Mouse (Mus musculus) hindbrain, embryonic 11.5 days (tissue): ENCODE measurements around the gene Igfbpl1. TPM values are rescaled to one million over a fixed set of nuclear protein-coding genes. Genes with fewer than 3 reads are reported as not detected.

Experiments
- ATAC-seq: fragments of 200-750 bp; cut with Nextera tagmentation; 2 replicates; pipeline ENCODE4 v1.8.0; 2017; ENCODE audit warnings: mild to moderate bottlenecking, moderate TSS enrichment, moderate library complexity; ENCODE audit not compliant: low FRiP score
- DNase-seq: peaks from one replicate; pipeline ENCODE4 v3.0.0-alpha.2; 2015; ENCODE audit warnings: low spot score
- H3K27ac ChIP-seq: fragments of 300-500 bp; sonication (generic); 2 replicates; pipeline ENCODE4 v1.5.1; 2014; ENCODE audit warnings: mild to moderate bottlenecking, low read depth, low read length
- H3K27me3 ChIP-seq: fragments of 300-500 bp; sonication (generic); 2 replicates; pipeline ENCODE4 v1.6.1; 2014; ENCODE audit warnings: mild to moderate bottlenecking, low read length, moderate library complexity, mixed read lengths; ENCODE audit not compliant: control insufficient read depth, insufficient read depth
- H3K36me3 ChIP-seq: fragments of 300-500 bp; sonication (generic); 2 replicates; pipeline ENCODE4 v1.6.1; 2014; ENCODE audit warnings: mild to moderate bottlenecking, low read length, moderate library complexity, mixed read lengths; ENCODE audit not compliant: control insufficient read depth, insufficient read depth
- H3K4me1 ChIP-seq: fragments of 300-500 bp; sonication (generic); replicated peaks from 2 replicates; pipeline ENCODE4 v1.6.1; 2014; ENCODE audit warnings: low read length, mixed read lengths; ENCODE audit not compliant: control insufficient read depth, insufficient read depth
- H3K4me2 ChIP-seq: fragments of 300-500 bp; sonication (generic); replicated peaks from 2 replicates; pipeline ENCODE4 v1.6.1; 2014; ENCODE audit warnings: mild to moderate bottlenecking, low read depth, low read length
- H3K4me3 ChIP-seq: fragments of 300-500 bp; sonication (generic); 2 replicates; pipeline ENCODE4 v1.5.1; 2014; ENCODE audit warnings: low read depth, low read length
- H3K9ac ChIP-seq: fragments of 300-500 bp; sonication (generic); 2 replicates; pipeline ENCODE4 v1.6.1; 2014; ENCODE audit warnings: low read depth, low read length
- H3K9me3 ChIP-seq: fragments of 300-500 bp; sonication (generic); 2 replicates; pipeline ENCODE4 v1.6.1; 2016; ENCODE audit warnings: low read length; ENCODE audit not compliant: control insufficient read depth
- WGBS: fragments of 180-500 bp; shearing (Covaris S2); extraction: QIAGEN DNeasy Blood & Tissue Kit; methylation state at CpG from one replicate; pipeline ENCODE4 v1.1.7; 2014; 5-methylcytosine and 5-hydroxymethylcytosine counted together
- polyA plus RNA-seq: library from polyadenylated mRNA; unstranded; fragments of >200 nt; fragmentation: Nextera tagmentation; extraction: Ambion mirVana; gene quantifications from 2 replicates; pipeline ENCODE4 v1.2.1, GENCODE M21; 2014

Igfbpl1 gene
- polyA plus RNA-seq, 1 experiment from 2014 or later: 71.4 TPM

DNA sequence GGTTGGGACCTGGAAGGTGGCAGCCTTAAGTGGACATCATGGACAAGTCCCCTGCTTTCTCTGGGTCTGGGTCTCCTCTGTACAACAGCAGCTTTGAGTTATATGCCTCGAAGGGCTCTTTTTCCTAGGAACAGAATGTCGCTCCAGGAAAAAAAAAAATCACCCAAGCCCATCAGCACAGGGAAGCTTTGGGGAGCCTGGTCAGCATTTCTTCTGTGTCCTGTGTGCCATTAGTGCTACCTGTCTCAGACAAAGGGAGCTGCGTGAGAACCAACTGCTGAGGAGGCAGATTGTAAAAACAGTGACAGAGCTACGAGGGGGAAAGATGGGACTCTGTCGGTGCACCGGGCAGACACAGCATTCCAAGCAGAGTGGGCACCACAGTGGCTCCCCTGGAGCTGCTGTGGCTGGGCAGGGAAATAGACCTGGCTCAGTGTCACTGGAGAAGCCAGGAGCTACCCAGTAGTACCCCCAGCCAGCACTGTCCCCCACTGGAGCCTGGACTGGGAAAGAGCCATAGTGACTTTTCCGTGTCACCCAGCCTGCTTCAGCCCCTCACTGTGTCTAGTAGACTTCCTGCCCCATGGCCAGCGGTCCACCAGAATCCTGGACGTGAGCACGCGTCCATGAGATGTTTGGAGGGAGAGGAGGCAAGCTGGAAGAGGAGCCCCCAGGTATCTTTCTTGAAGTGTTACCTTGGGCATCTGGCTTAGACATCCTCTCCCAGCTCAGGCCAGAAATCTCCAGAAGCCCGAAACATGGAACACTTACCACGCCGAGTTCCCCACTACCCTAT is 1.8 kb downstream of the Igfbpl1 start:
- Histone ChIP-seq H3K27ac (peak overlapping the region; percentile 93), H3K36me3 (no peaks in the 10 kb centered on the region), H3K9ac (peak overlapping the region; percentile 64), H3K4me2 (peak overlapping the region; percentile 34), H3K9me3 (no peaks in the 10 kb centered on the region), H3K27me3 (peaks cover 28% of the 10 kb centered on the region), H3K4me3 (peak overlapping the region; percentile 59), H3K4me1 (peaks cover 14% of the 10 kb centered on the region)
- 27% methylated on average over 14 of the region's 14 CpGs for WGBS
- DNase-seq: peak; percentile 40
- no peak for ATAC-seq

DNA sequence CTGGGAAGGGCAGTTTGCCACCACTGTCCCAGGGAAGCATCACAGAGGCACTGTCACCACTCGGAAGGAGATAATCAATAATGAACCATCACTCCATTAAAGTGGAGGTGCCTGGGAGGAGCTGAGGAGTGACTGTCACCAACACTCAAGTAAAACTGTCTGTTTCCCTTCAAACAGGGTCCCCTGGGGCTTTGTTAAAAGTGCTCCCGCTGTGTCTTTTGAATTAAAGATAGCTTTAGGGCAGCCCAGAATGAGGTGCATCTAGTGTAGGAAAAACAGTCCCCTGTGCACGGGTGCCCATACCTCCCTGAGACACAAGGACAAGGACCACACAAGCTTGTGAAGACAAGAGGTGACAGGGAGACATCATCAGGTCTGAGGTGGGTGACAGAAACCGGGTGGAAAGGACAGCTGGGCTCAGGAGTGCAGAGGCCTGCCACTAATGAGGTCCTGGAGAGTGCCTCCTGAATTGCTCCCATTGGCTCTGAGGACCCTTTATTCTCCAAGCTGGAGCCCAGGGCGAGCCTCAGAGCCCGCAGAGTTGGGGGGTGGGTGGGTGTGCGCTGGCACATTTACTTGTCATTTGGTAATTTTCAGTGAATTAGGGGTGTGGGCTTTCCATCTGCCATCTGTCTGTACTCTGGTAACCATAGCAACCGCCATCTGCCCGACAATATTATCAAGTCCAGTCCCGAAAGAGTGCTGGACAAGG is 2.5 kb downstream of the Igfbpl1 start:
- Histone ChIP-seq H3K4me3 (peak overlapping the region; percentile 59; the same call in 1 of the 2 replicates), H3K4me1 (peaks cover 13% of the 10 kb centered on the region), H3K27me3 (peaks cover 28% of the 10 kb centered on the region), H3K36me3 (no peaks in the 10 kb centered on the region), H3K9me3 (no peaks in the 10 kb centered on the region), H3K4me2 (peak overlapping the region; percentile 34), H3K9ac (peak overlapping the region; percentile 53; the same call in 1 of the 2 replicates), H3K27ac (peak overlapping the region; percentile 93)
- DNase-seq (peak; percentile 71), ATAC-seq (peak; percentile 64)
- 4% methylated on average over 10 of the region's 10 CpGs for WGBS

DNA sequence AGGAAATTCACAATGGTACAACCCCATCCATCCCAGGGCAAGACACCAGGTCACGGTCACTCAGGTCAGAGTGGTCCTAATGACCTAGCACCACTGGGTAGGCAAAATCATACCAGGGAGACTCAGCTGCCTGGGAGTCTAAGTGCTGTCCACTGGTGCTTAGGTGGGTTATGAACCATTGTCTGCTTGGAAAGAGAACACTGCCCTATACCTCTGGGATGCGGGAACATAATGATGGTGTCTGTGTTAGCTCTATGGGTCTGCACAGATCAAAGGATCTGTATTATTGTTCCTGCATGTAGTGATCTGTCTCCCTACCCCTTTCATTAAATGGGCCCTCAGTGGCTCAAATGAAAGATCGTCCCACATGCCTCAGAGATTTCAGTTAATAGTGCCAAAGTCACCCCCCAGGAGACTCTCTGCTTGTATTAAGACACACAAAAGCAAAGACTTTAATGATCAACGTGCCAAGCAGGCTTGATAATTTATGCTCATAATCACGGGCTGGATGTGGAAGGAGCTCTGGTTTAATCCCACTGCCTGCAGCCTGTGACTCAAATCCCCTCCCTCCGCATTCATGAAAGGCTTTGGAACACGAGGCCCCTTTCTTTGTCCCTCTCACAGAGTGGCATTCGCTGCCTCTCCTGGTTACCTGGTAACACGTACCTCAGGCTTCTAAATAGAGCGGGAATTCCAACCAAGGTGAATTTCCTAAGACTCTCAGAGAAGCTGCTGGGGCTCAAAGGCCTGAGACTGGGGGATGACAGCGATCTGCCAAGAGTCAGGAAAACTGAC is 3.7 kb downstream of the Igfbpl1 start:
- 18% methylated on average over 11 of the region's 11 CpGs for WGBS
- no peaks in the 10 kb centered on the region for H3K36me3 ChIP-seq
- peak overlapping the region; percentile 34 for H3K4me2 ChIP-seq
- ATAC-seq (no peak), DNase-seq (peak; percentile 66)
- H3K27me3 ChIP-seq: peaks cover 23% of the 10 kb centered on the region
- peak overlapping the region; percentile 93 for H3K27ac ChIP-seq
- peaks cover 17% of the 10 kb centered on the region for H3K4me1 ChIP-seq
- peak overlapping the region; percentile 53 for H3K9ac ChIP-seq
- H3K4me3 ChIP-seq: 0 out of 2 replicates have a peak overlapping the region, but pooled peaks have one; percentile 12
- no peaks in the 10 kb centered on the region for H3K9me3 ChIP-seq

DNA sequence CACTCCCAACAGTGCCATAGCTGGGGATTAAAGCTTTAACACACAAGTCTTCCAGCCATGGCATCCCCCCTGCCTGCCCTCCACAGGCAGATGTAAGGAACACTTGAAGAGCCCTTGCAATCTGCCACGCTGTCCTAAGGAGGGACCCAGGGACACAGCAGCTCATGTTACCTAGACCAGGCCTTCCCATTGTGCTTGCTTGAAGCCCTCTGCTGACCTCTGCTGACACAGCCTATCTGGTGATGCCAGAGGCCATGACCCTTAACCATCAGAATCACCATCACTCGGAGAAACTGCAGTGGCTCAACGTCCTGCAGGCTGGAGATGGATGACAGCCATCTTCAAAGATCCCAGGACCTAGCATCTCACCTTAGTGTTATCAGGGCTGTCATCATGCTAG is 4.7 kb downstream of the Igfbpl1 start:
- no peaks in the 10 kb centered on the region for H3K36me3 ChIP-seq
- peaks cover 13% of the 10 kb centered on the region for H3K27me3 ChIP-seq
- no peak overlapping the region for H3K4me2 ChIP-seq
- H3K27ac ChIP-seq: peak overlapping the region; percentile 93; the same call in 1 of the 2 replicates
- peaks cover 17% of the 10 kb centered on the region for H3K4me1 ChIP-seq
- WGBS: 16% methylated on average over 3 of the region's 3 CpGs
- DNase-seq (no peak), ATAC-seq (no peak)
- H3K4me3 ChIP-seq: no peak overlapping the region
- no peaks in the 10 kb centered on the region for H3K9me3 ChIP-seq
- H3K9ac ChIP-seq: no peak overlapping the region

DNA sequence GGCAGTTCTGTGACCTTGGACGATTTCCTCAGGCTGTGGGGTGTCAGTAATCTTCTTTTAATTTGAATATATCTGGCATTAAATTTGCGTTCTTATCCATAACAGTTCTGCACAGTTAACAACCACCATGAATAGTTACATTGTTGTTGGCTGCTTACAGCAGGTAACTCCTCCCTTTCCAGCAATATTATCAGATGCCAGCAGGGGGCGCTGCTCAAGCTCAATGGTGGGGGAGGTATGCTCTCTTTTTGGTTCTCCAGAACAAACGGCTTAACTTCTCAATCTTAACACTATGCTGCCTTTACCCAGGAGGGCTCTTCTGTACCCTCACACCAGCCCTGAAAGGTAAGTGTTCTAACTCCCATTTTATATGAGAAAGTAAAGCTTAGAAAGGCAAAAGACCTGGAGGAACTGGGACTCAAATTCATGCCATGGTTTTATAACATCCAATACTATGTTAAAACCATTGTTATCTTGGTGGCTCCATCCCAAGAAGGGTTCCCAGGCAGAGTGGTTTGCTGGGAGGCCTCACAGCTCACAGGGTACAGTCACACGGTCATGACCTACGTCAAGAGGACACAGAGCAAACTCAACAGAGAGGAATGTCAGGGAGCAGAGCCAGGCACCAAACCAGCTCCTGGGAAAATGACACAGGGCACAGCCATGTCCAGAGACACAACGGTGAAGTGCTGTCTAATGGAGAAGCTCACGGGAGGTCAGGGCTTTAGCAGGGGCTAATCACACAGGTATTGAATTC is 6.5 kb downstream of the Igfbpl1 start:
- no peaks in the 10 kb centered on the region; the same call in 1 of the 2 replicates for H3K27me3 ChIP-seq
- H3K27ac ChIP-seq: peak overlapping the region; percentile 95
- H3K4me3 ChIP-seq: peak overlapping the region; percentile 8; the same call in 1 of the 2 replicates
- WGBS: 44% methylated on average over 8 of the region's 8 CpGs
- H3K4me2 ChIP-seq: peak overlapping the region; percentile 34
- no peak overlapping the region; the same call in 1 of the 2 replicates for H3K9ac ChIP-seq
- no peak for ATAC-seq
- peaks cover 14% of the 10 kb centered on the region; the same call in 1 of the 2 replicates for H3K4me1 ChIP-seq
- H3K9me3 ChIP-seq: no peaks in the 10 kb centered on the region
- no peaks in the 10 kb centered on the region for H3K36me3 ChIP-seq
- peak; percentile 88 for DNase-seq

DNA sequence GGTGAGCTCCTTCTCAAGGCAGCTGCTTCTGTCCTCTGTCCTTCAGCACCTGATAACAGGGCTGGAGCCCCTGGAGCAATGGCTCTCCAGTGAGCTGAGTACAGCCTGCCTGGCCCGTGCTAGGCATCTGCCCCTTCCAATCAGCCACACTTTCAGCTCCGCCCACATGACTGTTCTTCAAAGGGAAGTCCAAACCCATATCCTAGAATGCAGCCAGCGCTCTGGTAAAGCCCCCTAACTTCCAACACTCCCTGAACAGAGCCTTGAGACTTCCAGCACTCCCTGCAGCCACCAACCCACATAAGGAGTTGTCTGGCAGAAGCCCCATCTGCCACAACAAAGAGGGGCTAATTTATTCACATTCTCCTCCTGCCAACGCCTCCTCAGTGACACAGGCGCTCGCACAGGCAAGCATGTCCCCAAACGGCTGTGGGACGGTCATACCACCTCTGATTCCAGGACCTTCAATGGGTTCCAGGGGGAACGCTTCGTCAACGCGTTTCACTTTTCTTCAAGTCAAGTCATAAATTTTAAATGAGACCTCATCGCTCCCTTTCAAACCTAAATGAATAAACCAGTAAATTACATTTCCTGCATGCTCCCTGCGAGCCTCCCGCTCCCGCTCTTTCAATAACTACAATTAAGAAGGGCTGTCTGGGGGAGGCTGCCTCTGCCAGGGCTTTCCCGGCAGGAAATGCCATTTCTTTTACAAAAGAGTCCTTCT is 7.4 kb downstream of the Igfbpl1 start:
- DNase-seq: peak; percentile 78

DNA sequence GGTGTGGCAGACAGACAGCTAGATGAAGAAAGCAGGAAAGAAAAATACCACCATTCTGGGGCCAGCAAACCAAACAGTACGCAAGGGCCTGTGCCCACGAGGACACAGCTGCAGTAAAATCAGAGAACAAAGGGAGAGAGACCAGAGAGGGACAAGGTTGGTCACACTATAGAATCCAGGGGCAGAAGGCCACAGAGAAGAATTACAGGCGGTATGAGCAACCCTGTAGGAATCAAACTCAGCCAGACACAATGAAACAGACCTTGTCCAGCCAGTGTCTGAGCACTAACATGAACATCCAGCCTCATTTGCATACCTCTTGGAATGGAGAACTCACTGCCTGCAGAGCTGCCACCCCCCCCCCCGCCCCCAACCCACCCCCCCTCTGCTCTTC is 7.9 kb downstream of the Igfbpl1 start:
- peak; percentile 49 for DNase-seq
- WGBS: 5% methylated on average over 3 of the region's 4 CpGs
- peak overlapping the region; percentile 44 for H3K9ac ChIP-seq
- H3K4me3 ChIP-seq: no peak overlapping the region
- no peaks in the 10 kb centered on the region for H3K27me3 ChIP-seq
- H3K9me3 ChIP-seq: no peaks in the 10 kb centered on the region
- peak overlapping the region; percentile 34 for H3K4me2 ChIP-seq
- H3K36me3 ChIP-seq: no peaks in the 10 kb centered on the region
- H3K27ac ChIP-seq: peak overlapping the region; percentile 95
- ATAC-seq: peak; percentile 51
- H3K4me1 ChIP-seq: peaks cover 10% of the 10 kb centered on the region; the same call in 1 of the 2 replicates

More for the DNA sequence above, 7.4 kb downstream of the Igfbpl1 start:
- Histone ChIP-seq H3K4me3 (peak overlapping the region; percentile 8; the same call in 1 of the 2 replicates), H3K27ac (peak overlapping the region; percentile 95), H3K9ac (peak overlapping the region; percentile 44), H3K27me3 (no peaks in the 10 kb centered on the region; the same call in 1 of the 2 replicates), H3K4me2 (peak overlapping the region; percentile 34), H3K36me3 (no peaks in the 10 kb centered on the region), H3K4me1 (peaks cover 14% of the 10 kb centered on the region; the same call in 1 of the 2 replicates), H3K9me3 (no peaks in the 10 kb centered on the region)
- 2% methylated on average over 17 of the region's 17 CpGs for WGBS
- ATAC-seq: peak; percentile 68
